Mouse (Mus musculus) thymus, adult 2 months (tissue): ENCODE measurements around the gene Fadd.

ENCODE experiments used
- CTCF ChIP-seq: fragments of 200-500 bp; IDR thresholded peaks from 2 replicates; pipeline ENCODE4 v1.5.1; 2012; ENCODE audit warnings: mild to moderate bottlenecking, control low read depth, low read length, moderate library complexity, borderline replicate concordance; ENCODE audit not compliant: control insufficient read depth, poor library complexity, insufficient read depth; ENCODE audit errors: extremely low read depth
- POLR2A ChIP-seq: fragments of 200-500 bp; IDR thresholded peaks from 2 replicates; pipeline ENCODE4 v1.6.1; 2012; ENCODE audit warnings: mild to moderate bottlenecking, low read length, control low read depth, moderate library complexity; ENCODE audit not compliant: control insufficient read depth, poor library complexity, insufficient read depth; ENCODE audit errors: extremely low read depth

DNA sequence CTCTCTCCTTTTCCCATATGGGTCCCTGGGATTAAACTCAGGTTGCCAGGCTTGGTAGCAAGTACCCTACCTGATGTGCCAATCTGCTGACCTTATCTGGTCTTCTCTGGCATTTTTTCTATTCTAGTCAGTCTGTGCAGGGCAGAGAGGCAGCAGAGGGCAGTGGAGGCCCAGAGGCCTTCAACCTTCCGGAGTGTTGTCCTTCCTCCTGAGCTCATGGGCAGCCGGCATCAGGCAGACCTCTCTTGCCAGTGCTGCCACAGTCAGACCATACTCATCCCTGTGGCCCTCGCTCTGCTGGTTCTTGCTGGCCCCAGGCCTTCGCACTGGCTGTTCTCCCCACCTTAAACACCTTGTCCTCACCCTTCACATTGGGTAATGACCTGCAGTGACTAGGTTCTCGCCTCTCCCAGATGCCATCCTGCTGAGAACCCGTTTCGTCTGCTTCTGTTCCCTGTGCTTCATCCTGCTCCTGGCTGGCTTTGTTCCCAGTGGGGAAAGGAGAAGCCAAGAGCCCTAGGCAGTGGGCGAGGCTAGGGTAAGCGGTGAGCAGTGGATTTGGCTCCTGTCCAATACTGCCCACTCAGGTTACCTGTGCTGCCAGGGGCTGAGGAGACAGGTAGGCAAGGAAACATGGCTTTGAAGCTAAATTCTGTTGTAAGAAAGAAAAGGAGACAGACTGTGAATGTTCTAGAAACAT, 18.7 kb downstream of the Fadd start:
- TF ChIP-seq CTCF = no peak
- no peak for TF ChIP-seq POLR2A
